In the genomic region with DNA sequence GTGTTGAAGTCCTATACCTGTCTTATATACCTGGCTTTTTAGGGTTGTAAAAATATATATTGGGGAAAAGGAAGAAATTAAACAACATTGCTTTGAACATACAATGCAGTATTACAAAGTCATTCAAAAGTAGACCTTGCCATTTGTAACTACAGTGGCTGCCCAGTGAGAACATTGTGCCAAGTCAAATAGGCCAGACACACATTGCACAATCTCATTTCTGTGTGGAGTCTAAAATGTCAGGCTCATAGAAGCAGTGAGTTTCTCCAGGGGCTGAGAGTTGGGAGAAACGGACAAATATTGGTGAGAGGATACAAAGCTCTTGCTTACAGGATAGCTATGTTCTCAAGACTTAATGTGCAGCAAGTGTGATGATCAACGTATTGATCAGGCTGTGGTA, we compare ENCODE assay signal across 20 mouse cellular contexts. TPM values are rescaled to one million over a fixed set of nuclear protein-coding genes. Genes with fewer than 3 reads are reported as not detected.
DNase-seq lines count a peak whose midpoint lies in the region; ATAC-seq and TF ChIP-seq lines count a peak whose summit lies in the region.
"Had no signal": no experiment of that assay in that cellular context is flagged by ENCODE, and none has a peak within 500 bp of the region (broad histone marks: within the 10 kb centered on the region; RNA-seq: fewer than 3 reads in every experiment).

No protein-coding gene starts in this region.

- WGBS in liver, adult 2 months = 20% methylated on average over 2 of the region's 2 CpGs
- 59% methylated on average over 2 of the region's 2 CpGs for WGBS in liver, embryonic 12.5 days (ENCODE audit: insufficient replicate concordance)
- 82% methylated on average over 2 of the region's 2 CpGs for WGBS in intestine, embryonic 16.5 days

- no peaks in the 10 kb centered on the region for H3K9me3 ChIP-seq in liver, embryonic 12.5 days (replicated peaks)
- H3K9me3 ChIP-seq in intestine, embryonic 16.5 days (ENCODE audit: control insufficient read depth, low read length) = no peaks in the 10 kb centered on the region
- H3K9me3 ChIP-seq: heart, embryonic 13.5 days; limb, embryonic 12.5 days; midbrain, embryonic 15.5 days; neural tube, embryonic 12.5 days had no signal

- no peak overlapping the region for H3K4me2 ChIP-seq in liver, embryonic 12.5 days
- H3K4me2 ChIP-seq in intestine, embryonic 16.5 days (ENCODE audit: low read depth, low read length) = no peak overlapping the region
- H3K4me2 ChIP-seq: heart, embryonic 13.5 days; hindbrain, embryonic 14.5 days; limb, embryonic 12.5 days; midbrain, embryonic 15.5 days; neural tube, embryonic 12.5 days had no signal

- H3K27ac ChIP-seq in liver, adult 2 months (replicated peaks; ENCODE audit: insufficient read depth, low read depth, low read length) = no peak overlapping the region
- no peak overlapping the region for H3K27ac ChIP-seq in liver, embryonic 12.5 days
- H3K27ac ChIP-seq in intestine, embryonic 16.5 days (ENCODE audit: low read length) = no peak overlapping the region
- H3K27ac ChIP-seq: heart, embryonic 13.5 days; hindbrain, embryonic 14.5 days; limb, embryonic 12.5 days; macrophage; midbrain, embryonic 15.5 days; neural tube, embryonic 12.5 days had no signal

- H3K4me3 ChIP-seq in liver, adult 2 months (ENCODE audit: insufficient read depth, low read depth, low read length) = no peak overlapping the region
- H3K4me3 ChIP-seq in liver, embryonic 12.5 days = no peak overlapping the region
- no peak overlapping the region for H3K4me3 ChIP-seq in intestine, embryonic 16.5 days (ENCODE audit: low read length)
- H3K4me3 ChIP-seq: erythroblast, embryonic 14.5 days; heart, embryonic 13.5 days; limb, embryonic 12.5 days; midbrain, embryonic 15.5 days; neural tube, embryonic 12.5 days had no signal

- H3K27me3 ChIP-seq in liver, adult 2 months (ENCODE audit: control insufficient read depth, insufficient read depth, low read length) = no peaks in the 10 kb centered on the region
- no peaks in the 10 kb centered on the region for H3K27me3 ChIP-seq in liver, embryonic 12.5 days (replicated peaks)
- H3K27me3 ChIP-seq in intestine, embryonic 16.5 days (replicated peaks; ENCODE audit: control insufficient read depth, insufficient read depth, low read length) = no peaks in the 10 kb centered on the region
- H3K27me3 ChIP-seq: heart, embryonic 13.5 days; limb, embryonic 12.5 days; midbrain, embryonic 15.5 days; neural tube, embryonic 12.5 days had no signal

- no peaks in the 10 kb centered on the region for H3K79me2 ChIP-seq in liver, adult 2 months (ENCODE audit: control insufficient read depth, insufficient read depth, low read length)

- no peak for TF ChIP-seq POLR2A in liver, adult 2 months (IDR thresholded peaks at IDR 0.05; ENCODE audit: extremely low read depth, insufficient read depth, low read length)

- TF ChIP-seq CTCF in liver, adult 2 months (IDR thresholded peaks at IDR 0.05; ENCODE audit: low read depth, low read length) = no peak

- no peak for ATAC-seq in liver, embryonic 12.5 days
- no peak for ATAC-seq in intestine, embryonic 16.5 days
- ATAC-seq: midbrain, embryonic 15.5 days had no signal

- H3K4me1 ChIP-seq in liver, adult 2 months (ENCODE audit: control insufficient read depth, insufficient read depth, low read length) = peaks cover 4% of the 10 kb centered on the region; the same call in 1 of the 2 replicates
- no peaks in the 10 kb centered on the region for H3K4me1 ChIP-seq in liver, embryonic 12.5 days
- H3K4me1 ChIP-seq in intestine, embryonic 16.5 days (ENCODE audit: control insufficient read depth, insufficient read depth, low read length) = no peaks in the 10 kb centered on the region
- H3K4me1 ChIP-seq: heart, embryonic 13.5 days; limb, embryonic 12.5 days; midbrain, embryonic 15.5 days; neural tube, embryonic 12.5 days had no signal

- peak; percentile 52 for DNase-seq in adrenal gland, adult 2 months
- no peak for DNase-seq in adrenal gland, adult 18-20 months (ENCODE audit: low spot score in 2 of 2)
- peak; percentile 93 for DNase-seq in liver, adult 2 months (ENCODE audit: extremely low read depth, low read depth, low spot score)
- peak; percentile 7 to 13 for DNase-seq in heart, postnatal 14 days
- DNase-seq in lung, postnatal 36 days = peak; percentile 79
- DNase-seq in cerebellum, adult 8-10 months = no peak
- DNase-seq: cerebellum, adult 2 months; kidney, adult 18-20 months; kidney, postnatal 25 days; spleen, adult 18-20 months; thymus, postnatal 4 days had no signal

- intact Hi-C loops in heart, postnatal 14 days (cut with DNase I) = no loop called here

- H3K36me3 ChIP-seq in liver, adult 2 months (ENCODE audit: control insufficient read depth, insufficient read depth, low read length) = no peaks in the 10 kb centered on the region
- H3K36me3 ChIP-seq in liver, embryonic 12.5 days = no peaks in the 10 kb centered on the region
- no peaks in the 10 kb centered on the region for H3K36me3 ChIP-seq in intestine, embryonic 16.5 days (ENCODE audit: control insufficient read depth, insufficient read depth, low read length)
- H3K36me3 ChIP-seq: heart, embryonic 13.5 days; limb, embryonic 12.5 days; midbrain, embryonic 15.5 days; neural tube, embryonic 12.5 days had no signal

- no peak overlapping the region for H3K9ac ChIP-seq in liver, adult 2 months (ENCODE audit: low read depth, low read length)
- H3K9ac ChIP-seq in liver, embryonic 12.5 days = no peak overlapping the region
- H3K9ac ChIP-seq in intestine, embryonic 16.5 days (ENCODE audit: low read depth, low read length) = no peak overlapping the region
- H3K9ac ChIP-seq: heart, embryonic 13.5 days; hindbrain, embryonic 14.5 days; limb, embryonic 12.5 days; midbrain, embryonic 15.5 days; neural tube, embryonic 12.5 days had no signal

RNA-seq across cellular contexts. Expression of gene Myh4, which starts 7.9 kb away (rescaled TPM):
- not detected for total RNA-seq in adrenal gland, adult 2 months (2021)
- polyA plus RNA-seq in adrenal gland, adult 2 months (2012; rRNA removed) = not detected in 2 replicates
- 1 to 10 TPM in 1 of 2 experiments, not detected in 1; 1.4 TPM for total RNA-seq in adrenal gland, adult 18-20 months (2021)
- 1.9 TPM in 1 of 2 replicates, not detected in the other for total RNA-seq in liver, adult 2 months (2014; rRNA removed)
- polyA plus RNA-seq in liver, adult 2 months (2012; rRNA removed) = not detected in 2 replicates
- not detected in 2 replicates for polyA plus RNA-seq in liver, embryonic 12.5 days (2016; fragmentation: Nextera tagmentation; extraction: Ambion mirVana)
- total RNA-seq in heart, postnatal 14 days (2021) = not detected
- not detected in 2 replicates for polyA plus RNA-seq in intestine, embryonic 16.5 days (2015; fragmentation: Nextera tagmentation; extraction: Ambion mirVana)
- polyA plus RNA-seq: cerebellum, adult 2 months; erythroblast, embryonic 14.5 days; heart, embryonic 13.5 days; hindbrain, embryonic 14.5 days; macrophage had no signal

RNA-seq across cellular contexts. Expression of gene Myh1, which starts 30.1 kb away (rescaled TPM):
- under 1 TPM in 1 of 2 experiments, not detected in 1; 0.07 TPM for total RNA-seq in adrenal gland, adult 2 months (2021)
- polyA plus RNA-seq in adrenal gland, adult 2 months (2012; rRNA removed) = not detected in 2 replicates
- 1 to 10 TPM in 1 of 2 experiments, under 1 TPM in 1; 0.03 to 7.7 TPM for total RNA-seq in adrenal gland, adult 18-20 months (2021)
- total RNA-seq in liver, adult 2 months (2014; rRNA removed) = 3.2 TPM in 1 of 2 replicates, not detected in the other
- polyA plus RNA-seq in liver, adult 2 months (2012; rRNA removed) = not detected in 2 replicates
- polyA plus RNA-seq in liver, embryonic 12.5 days (2016; fragmentation: Nextera tagmentation; extraction: Ambion mirVana) = 0.05 and 0.14 TPM in 2 replicates
- total RNA-seq in heart, postnatal 14 days (2021) = not detected
- 0.04 TPM in 1 of 2 replicates, not detected in the other for polyA plus RNA-seq in intestine, embryonic 16.5 days (2015; fragmentation: Nextera tagmentation; extraction: Ambion mirVana)
- polyA plus RNA-seq: cerebellum, adult 2 months; erythroblast, embryonic 14.5 days; macrophage; neural tube, embryonic 12.5 days had no signal

RNA-seq across cellular contexts. Expression of gene Myh8, which starts 47.0 kb away (rescaled TPM):
- total RNA-seq in adrenal gland, adult 2 months (2021) = not detected
- not detected in 2 replicates for polyA plus RNA-seq in adrenal gland, adult 2 months (2012; rRNA removed)
- under 1 TPM in 1 of 2 experiments, not detected in 1; 0.10 TPM for total RNA-seq in adrenal gland, adult 18-20 months (2021)
- not detected in 2 replicates for total RNA-seq in liver, adult 2 months (2014; rRNA removed)
- not detected in 2 replicates for polyA plus RNA-seq in liver, adult 2 months (2012; rRNA removed)
- 0.15 and 0.37 TPM in 2 replicates for polyA plus RNA-seq in liver, embryonic 12.5 days (2016; fragmentation: Nextera tagmentation; extraction: Ambion mirVana)
- under 1 TPM; 0.07 to 0.10 TPM for total RNA-seq in heart, postnatal 14 days (2021)
- polyA plus RNA-seq in intestine, embryonic 16.5 days (2015; fragmentation: Nextera tagmentation; extraction: Ambion mirVana) = 0.32 and 0.64 TPM in 2 replicates
- polyA plus RNA-seq: erythroblast, embryonic 14.5 days; macrophage had no signal

RNA-seq across cellular contexts. Expression of gene Myh2, which starts 59.1 kb away (rescaled TPM):
- total RNA-seq in adrenal gland, adult 2 months (2021) = not detected
- 0.03 TPM in 1 of 2 replicates, not detected in the other for polyA plus RNA-seq in adrenal gland, adult 2 months (2012; rRNA removed)
- 1 to 10 TPM in 1 of 2 experiments, not detected in 1; 5.2 TPM for total RNA-seq in adrenal gland, adult 18-20 months (2021)
- total RNA-seq in liver, adult 2 months (2014; rRNA removed) = 3.0 TPM in 1 of 2 replicates, not detected in the other
- polyA plus RNA-seq in liver, adult 2 months (2012; rRNA removed) = not detected in 2 replicates
- not detected in 2 replicates for polyA plus RNA-seq in liver, embryonic 12.5 days (2016; fragmentation: Nextera tagmentation; extraction: Ambion mirVana)
- total RNA-seq in heart, postnatal 14 days (2021) = not detected
- 0.02 TPM in 2 replicates for polyA plus RNA-seq in intestine, embryonic 16.5 days (2015; fragmentation: Nextera tagmentation; extraction: Ambion mirVana)
- polyA plus RNA-seq: cerebellum, adult 2 months; erythroblast, embryonic 14.5 days; heart, embryonic 13.5 days; macrophage had no signal

Comparison
In these comparisons a context has a peak if more than half of its experiments do, and no peak if none do; other contexts are left out.
1. DNase-seq: peak in adrenal gland, adult 2 months (single experiment), liver, adult 2 months (single experiment), heart, postnatal 14 days (2 of 2) and lung, postnatal 36 days (single experiment); none in adrenal gland, adult 18-20 months (0 of 2) and cerebellum, adult 8-10 months (single experiment).